9 mouse cellular contexts compared by ENCODE assay signal in the genomic region with DNA sequence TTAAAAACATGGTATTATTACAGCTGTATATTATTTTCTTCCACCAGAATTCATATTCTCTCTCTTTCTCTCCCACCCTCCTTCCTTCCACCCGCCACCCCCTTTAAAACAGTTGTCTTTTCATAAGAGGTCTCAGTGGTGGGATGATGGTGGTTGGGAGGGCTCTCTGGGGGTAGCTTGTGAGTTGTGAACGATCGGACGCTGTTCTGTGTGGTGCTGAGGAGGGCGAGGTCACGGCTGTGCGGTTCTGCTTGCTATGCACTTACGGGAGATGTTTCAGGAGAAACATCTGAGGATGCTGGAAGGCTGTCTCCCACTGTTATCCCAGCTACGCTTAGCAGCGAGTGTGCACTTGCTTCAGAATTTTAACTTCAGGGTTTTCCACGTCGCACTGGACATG.
DNase-seq lines count a peak whose midpoint lies in the region; ATAC-seq and TF ChIP-seq lines count a peak whose summit lies in the region.
"Had no signal": no experiment of that assay in that cellular context is flagged by ENCODE, and none has a peak within 500 bp of the region (broad histone marks: within the 10 kb centered on the region; RNA-seq: fewer than 3 reads in every experiment).

No protein-coding gene starts in this region.

- H3K27me3 ChIP-seq in cerebellum, adult 2 months (ENCODE audit: control insufficient read depth, insufficient read depth, low read length), result no peaks in the 10 kb centered on the region
- H3K27me3 ChIP-seq in intestine, embryonic 14.5 days (replicated peaks; ENCODE audit: control insufficient read depth, insufficient read depth, low read length), result no peaks in the 10 kb centered on the region
- H3K27me3 ChIP-seq in small intestine, adult 2 months (ENCODE audit: control insufficient read depth, insufficient read depth, low read length), result no peaks in the 10 kb centered on the region

- TF ChIP-seq POLR2A in cerebellum, adult 2 months (IDR thresholded peaks at IDR 0.05; ENCODE audit: borderline replicate concordance, insufficient read depth, low read length), result no peak
- TF ChIP-seq POLR2A in lung, adult 2 months (IDR thresholded peaks at IDR 0.05; ENCODE audit: borderline replicate concordance, extremely low read depth, low read depth, low read length), result no peak
- no peak for TF ChIP-seq POLR2A in small intestine, adult 2 months (IDR thresholded peaks at IDR 0.05; ENCODE audit: low read depth, low read length)

- WGBS in cerebellum, adult 2 months, result 43% methylated on average over 12 of the region's 12 CpGs
- 45% methylated on average over 12 of the region's 12 CpGs for WGBS in lung, adult 2 months
- 44% methylated on average over 12 of the region's 12 CpGs for WGBS in intestine, embryonic 14.5 days
- 66% methylated on average over 12 of the region's 12 CpGs for WGBS in small intestine, adult 2 months

- intact Hi-C loops in gastrocnemius, postnatal 14 days (cut with DNase I; ENCODE audit: low total_unique reads), result no loop called here

- H3K9ac ChIP-seq in intestine, embryonic 14.5 days (ENCODE audit: low read length), result peak overlapping the region; percentile 53
- H3K9ac ChIP-seq: liver, embryonic 15.5 days had no signal

- peak overlapping the region; percentile 48 for H3K4me3 ChIP-seq in cerebellum, adult 2 months (replicated peaks; ENCODE audit: insufficient read depth, low read depth, low read length)
- peak overlapping the region; percentile 12 for H3K4me3 ChIP-seq in lung, adult 2 months (replicated peaks; ENCODE audit: extremely low read depth, low read depth, low read length)
- H3K4me3 ChIP-seq in intestine, embryonic 14.5 days (ENCODE audit: low read depth, low read length), result peak overlapping the region; percentile 34
- peak overlapping the region; percentile 44 for H3K4me3 ChIP-seq in small intestine, adult 2 months (ENCODE audit: low read depth, low read length)
- H3K4me3 ChIP-seq: liver, embryonic 15.5 days had no signal

- no peaks in the 10 kb centered on the region for H3K36me3 ChIP-seq in intestine, embryonic 14.5 days (ENCODE audit: control insufficient read depth, insufficient read depth, low read length)
- no peaks in the 10 kb centered on the region for H3K36me3 ChIP-seq in small intestine, adult 2 months (ENCODE audit: control insufficient read depth, insufficient read depth, low read length)
- H3K36me3 ChIP-seq: liver, embryonic 15.5 days had no signal

- H3K4me1 ChIP-seq in cerebellum, adult 2 months (ENCODE audit: control insufficient read depth, insufficient read depth, low read length), result peaks cover 8% of the 10 kb centered on the region
- peaks cover 8% of the 10 kb centered on the region; the same call in 1 of the 2 replicates for H3K4me1 ChIP-seq in lung, adult 2 months (ENCODE audit: control insufficient read depth, insufficient read depth, low read length)
- H3K4me1 ChIP-seq in intestine, embryonic 14.5 days (replicated peaks; ENCODE audit: control insufficient read depth, insufficient read depth, low read length), result peaks cover 14% of the 10 kb centered on the region
- H3K4me1 ChIP-seq in small intestine, adult 2 months (ENCODE audit: control insufficient read depth, insufficient read depth, insufficient read length, low read length), result no peaks in the 10 kb centered on the region

- H3K27ac ChIP-seq in cerebellum, adult 2 months (ENCODE audit: insufficient read depth, low read length), result no peak overlapping the region
- H3K27ac ChIP-seq in intestine, embryonic 14.5 days (ENCODE audit: low read depth), result no peak overlapping the region
- H3K27ac ChIP-seq in small intestine, adult 2 months (ENCODE audit: insufficient read depth, low read depth, low read length), result no peak overlapping the region
- H3K27ac ChIP-seq: liver, embryonic 15.5 days had no signal

- peak overlapping the region; percentile 51 for H3K4me2 ChIP-seq in intestine, embryonic 14.5 days (ENCODE audit: low read length)

- no peak for TF ChIP-seq CTCF in cerebellum, adult 2 months (IDR thresholded peaks at IDR 0.05; ENCODE audit: borderline replicate concordance, insufficient read depth, low read depth, low read length)
- no peak for TF ChIP-seq CTCF in lung, adult 2 months (IDR thresholded peaks at IDR 0.05; ENCODE audit: insufficient read depth, low read length)
- no peak for TF ChIP-seq CTCF in small intestine, adult 2 months (IDR thresholded peaks at IDR 0.05; ENCODE audit: extremely low read depth, insufficient read length, insufficient replicate concordance, low read depth, low read length)

- ATAC-seq in intestine, embryonic 14.5 days (replicated peaks; ENCODE audit: low FRiP score, low TSS enrichment, low read depth), result no peak

- H3K9me3 ChIP-seq in intestine, embryonic 14.5 days (ENCODE audit: control insufficient read depth, low read length), result no peaks in the 10 kb centered on the region
- H3K9me3 ChIP-seq: liver, embryonic 15.5 days had no signal

- peak; percentile 23 to 39 for DNase-seq in cerebellum, adult 2 months
- no peak for DNase-seq in cerebellum, postnatal 4 days (ENCODE audit: low spot score in 2 of 2)
- no peak for DNase-seq in lung, adult 2 months
- no peak for DNase-seq in lung, adult 18-20 months
- no peak for DNase-seq in intestine, embryonic 14.5 days (ENCODE audit: low spot score)
- DNase-seq in gastrocnemius, postnatal 14 days, result no peak
- DNase-seq in kidney, adult 18-20 months, result no peak

Comparison
In these comparisons a context has a peak if more than half of its experiments do, and no peak if none do; other contexts are left out.
1. DNase-seq: peak in cerebellum, adult 2 months (2 of 2); none in cerebellum, postnatal 4 days (0 of 2), lung, adult 2 months (single experiment), lung, adult 18-20 months (0 of 2), intestine, embryonic 14.5 days (single experiment), gastrocnemius, postnatal 14 days (single experiment) and kidney, adult 18-20 months (single experiment).
2. Peak in every context shown above with its lines, with median percentiles within 50 percentile points of each other: H3K4me3 ChIP-seq.